Mouse (Mus musculus) CH12F3 (cell line): ENCODE data around the gene Zfp365.

Experiments used
- in situ Hi-C: fragments of 300-500 bp; cut with MboI; formaldehyde crosslinking; loops from 2 replicates; pipeline ENCODE4 v1.14.3; 2020; ENCODE audit warnings: low sequenced_read_pairs

Zfp365 gene

DNA sequence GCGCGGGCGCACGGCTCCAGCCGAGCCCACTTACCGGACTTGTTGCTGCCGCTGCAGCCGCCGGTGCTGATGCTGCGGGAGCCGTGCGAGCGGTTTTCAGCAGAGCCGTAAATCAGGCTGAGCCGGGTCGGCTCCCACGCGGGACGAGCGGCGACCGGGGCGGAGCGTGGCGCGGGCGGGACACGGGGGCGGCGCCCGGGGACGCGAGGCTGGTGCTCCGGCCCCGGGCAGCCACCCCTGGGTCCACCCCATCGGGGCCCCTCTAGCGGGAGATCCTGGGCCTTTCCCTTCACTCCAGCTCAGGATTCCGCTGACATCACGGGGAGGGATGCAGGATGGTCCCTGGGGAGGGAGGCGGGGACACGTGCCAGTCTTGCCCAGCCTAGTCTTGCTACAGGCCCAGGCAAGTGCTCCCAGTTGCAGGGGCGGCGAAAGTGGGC lies at the start of gene Zfp365:
Zfp365 (minus strand) TSS at position 326 of the 440 bp plus-strand sequence.
- in situ Hi-C loops: no loop called here

DNA sequence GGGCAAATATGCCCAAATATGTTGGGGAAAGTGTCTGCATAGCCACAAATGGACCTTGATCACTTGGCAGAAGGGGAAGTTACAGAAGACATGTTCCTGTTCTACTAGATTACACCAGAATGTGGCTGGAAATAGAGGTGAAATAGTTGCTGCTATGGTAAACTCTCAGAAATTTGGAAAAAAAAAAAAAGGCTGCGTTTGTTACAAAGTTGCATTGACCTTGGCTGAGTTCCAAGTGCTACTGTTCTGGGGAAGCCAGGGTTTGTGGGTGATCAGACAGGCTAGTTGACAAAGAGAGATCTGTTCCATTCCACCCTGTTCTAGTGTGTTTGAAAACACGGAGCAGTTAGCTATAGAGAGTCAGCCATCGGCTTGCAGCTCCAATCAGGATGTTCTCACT lies 47.5 kb upstream of the Zfp365 start:
- in situ Hi-C loops: no loop called here

DNA sequence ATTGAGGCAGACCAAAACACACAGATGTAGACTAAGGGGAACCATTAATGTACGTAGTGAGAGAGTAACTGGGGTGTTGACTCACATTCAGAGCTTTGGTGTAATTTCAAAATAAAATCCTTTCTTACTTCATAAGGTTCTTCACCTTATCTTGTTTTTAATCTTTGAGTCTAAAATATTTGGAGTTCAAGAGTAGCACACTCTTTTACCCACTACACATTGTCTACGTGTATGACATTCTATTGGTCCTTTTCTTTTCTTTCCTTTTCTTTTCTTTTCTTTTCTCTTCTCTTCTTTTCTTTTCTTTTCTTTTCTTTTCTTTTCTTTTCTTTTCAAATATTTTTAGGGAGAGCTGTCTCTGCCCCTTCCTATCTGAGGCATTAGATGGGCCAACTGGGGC lies 43.5 kb upstream of the Zfp365 start:
- in situ Hi-C loops: no loop called here

DNA sequence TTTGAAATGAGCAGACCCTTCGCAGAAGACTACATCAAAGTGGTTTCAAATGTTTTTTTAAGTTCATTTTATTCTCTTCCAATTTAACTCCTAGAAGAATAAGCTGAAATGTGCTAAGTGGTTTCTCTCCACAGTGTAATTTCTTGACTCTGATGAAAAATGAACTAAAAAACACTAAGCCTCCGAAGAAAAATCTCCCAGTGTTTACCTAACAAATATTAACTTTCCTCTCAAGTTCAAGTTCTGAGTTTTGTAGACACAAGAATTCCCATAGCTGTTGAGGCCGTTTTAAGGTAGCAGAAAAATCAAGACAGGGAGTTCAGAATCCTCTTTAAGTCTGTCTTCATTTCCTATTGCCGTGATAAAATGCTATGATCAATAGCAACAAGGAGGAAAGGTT lies 39.2 kb upstream of the Zfp365 start:
- in situ Hi-C loops: no loop called here

DNA sequence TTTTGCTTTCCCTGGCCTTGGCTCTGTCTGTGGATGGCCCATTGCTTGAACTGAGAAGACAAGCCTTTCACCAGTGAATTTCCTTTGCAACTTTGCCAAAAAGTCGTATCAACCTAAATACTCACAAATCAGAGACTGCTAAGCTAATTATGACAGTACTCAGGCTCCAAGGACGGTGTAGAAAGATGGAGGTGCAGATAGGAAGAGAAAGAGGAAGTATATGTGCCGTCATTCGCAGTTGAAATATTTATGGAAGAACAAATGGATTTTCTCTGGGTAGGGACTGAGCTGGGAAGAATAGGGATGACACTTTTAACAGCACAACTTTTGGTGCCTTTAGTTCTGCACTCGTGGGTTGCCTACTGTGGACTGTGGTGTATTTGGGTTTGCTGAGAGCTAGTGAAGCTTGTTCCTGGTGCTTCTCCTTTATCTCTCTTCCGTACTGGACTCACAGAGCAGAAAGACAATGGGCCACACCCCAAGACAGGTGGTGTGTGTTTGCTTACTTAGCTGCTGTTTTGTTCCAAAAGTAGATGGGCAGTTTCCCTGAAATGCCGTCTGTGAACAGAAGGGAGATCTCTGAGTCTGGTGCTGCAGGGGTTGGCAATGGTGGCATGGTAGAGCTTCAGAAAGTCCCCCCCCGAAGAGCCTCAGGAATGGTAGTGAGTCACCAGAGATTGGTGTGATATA lies 37.7 kb upstream of the Zfp365 start:
- in situ Hi-C loops: no loop called here

DNA sequence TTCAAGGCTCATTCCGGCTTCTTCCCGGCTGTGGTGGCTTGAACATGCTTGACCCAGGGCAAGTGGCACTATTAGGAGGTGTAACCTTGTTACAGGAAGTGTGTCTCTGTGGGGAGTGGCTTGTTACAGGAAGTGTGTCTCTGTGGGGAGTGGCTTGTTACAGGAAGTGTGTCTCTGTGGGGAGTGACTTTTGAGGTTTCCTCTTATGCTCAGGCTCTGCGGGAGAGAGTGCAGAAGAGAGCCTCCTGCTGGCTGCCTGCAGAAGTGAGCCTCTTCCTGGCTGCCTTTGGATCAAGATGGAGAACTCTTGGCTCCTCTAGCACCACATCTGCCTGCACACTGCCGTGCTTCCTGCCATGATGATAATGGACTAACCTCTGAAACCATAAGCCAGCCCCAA lies 31.1 kb upstream of the Zfp365 start:
- in situ Hi-C loops: no loop called here

DNA sequence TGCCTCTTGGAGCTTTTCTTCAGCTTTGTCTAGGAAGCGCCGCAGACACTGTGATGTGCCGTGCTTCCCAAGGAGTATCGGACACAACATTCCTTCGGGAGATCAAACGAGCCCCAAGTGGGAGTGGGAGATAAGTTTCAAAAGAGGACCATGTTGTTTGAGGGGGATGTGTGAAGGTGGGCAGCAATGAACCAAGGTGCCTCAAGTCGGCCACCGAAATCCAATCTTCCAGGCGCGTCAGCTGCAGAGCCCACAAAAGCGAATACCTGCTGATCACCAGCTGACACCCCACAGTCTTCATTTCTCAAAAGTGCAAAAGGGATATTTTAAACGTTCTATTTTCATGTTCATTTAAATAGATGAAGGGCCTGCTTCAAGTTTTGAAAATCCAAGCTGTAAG lies 27.1 kb upstream of the Zfp365 start:
- in situ Hi-C loops: no loop called here

DNA sequence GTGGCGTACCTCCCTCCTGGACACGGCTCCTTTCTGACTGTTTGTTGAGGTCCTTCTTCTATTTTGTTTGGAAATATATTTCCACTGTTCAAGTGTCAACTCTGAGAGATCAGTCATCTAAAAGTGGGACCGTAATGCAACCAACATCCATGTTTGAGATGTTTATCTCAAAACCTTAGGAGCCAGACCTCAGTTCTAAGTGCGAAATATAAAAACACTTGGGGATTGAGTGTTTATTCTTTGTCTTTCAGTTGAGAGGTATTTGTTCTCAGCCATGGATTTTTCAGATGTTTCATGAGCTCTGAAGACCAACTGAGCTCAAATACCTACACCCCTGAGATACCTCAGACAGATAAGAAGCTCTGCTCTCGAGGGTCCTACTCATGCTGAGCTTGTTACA lies 25.3 kb upstream of the Zfp365 start:
- in situ Hi-C loops: no loop called here

DNA sequence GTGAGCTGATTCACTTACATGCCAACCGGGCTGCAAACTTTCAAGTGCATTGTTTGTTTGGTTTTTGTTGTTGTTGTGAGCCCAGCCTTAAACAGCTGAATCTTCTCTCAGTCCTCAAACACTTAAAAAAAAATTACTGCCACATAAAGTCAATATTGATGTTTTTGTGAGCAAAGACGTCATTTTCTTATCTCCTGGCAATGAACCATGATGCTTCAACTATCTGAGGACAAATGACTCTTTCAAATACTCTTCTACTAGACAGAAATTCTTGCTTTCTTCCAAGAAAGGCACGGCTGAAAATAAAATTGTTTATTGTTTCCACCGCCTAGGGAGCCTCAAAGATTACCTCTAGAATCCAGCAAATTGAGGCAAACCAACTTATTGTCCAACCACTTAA lies 24.5 kb upstream of the Zfp365 start:
- in situ Hi-C loops: no loop called here

DNA sequence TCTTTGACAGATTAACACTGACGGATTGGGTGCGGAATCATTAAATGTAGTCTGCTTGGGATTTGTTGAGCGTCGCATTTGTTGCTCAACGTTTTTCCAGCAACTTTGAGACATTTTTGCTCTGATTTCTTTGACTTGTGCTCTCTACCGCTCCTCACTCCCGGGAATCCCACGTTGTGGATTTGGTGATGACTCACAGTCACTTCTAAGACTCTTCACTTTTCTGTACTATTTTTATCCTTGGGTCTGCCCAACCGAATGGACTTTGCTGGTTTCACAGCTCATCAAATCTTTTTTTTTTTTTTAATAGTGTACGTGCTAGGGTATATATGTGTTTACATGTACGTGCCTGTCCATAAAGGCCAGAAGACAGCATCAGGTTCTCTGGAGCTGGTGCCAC lies 20.3 kb upstream of the Zfp365 start:
- in situ Hi-C loops: no loop called here

DNA sequence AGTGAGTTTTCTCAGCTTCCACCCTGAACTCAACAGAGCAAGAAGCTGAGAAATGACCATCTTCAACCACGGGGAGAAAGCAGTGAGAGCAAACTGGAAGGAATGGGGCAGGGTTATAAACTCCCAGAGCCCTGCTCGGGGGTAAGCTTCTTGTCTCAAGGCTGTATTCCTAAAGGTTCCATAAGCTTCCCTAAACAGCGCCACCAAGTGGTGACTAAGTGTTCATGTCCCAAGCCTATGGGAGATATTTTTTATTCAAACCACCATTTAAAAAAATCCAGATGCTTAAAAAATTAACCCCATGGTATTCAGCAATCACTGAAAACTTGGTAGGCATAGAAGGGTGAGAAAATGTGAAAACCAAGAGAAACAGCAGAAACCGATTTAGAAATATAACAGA lies 18.9 kb upstream of the Zfp365 start:
- in situ Hi-C loops: no loop called here

DNA sequence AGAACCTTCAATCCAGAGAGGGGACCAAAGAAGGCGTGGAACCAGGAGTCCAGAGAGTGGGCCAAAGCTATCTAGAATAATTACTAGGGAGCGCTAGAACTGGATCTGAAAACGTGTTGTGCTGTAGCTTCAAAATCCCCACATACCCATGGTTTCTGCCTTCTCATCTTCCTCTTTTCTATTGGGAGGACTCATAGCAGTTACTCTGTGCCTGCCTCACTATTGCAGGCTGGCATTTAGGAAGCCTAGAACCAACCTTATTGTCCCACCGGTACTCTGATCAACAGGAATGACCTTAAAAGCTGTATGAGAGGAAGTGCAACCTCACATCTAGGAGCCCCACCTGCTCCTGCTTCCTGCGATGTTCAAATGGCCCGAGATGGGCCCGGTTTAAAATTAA lies 16.1 kb upstream of the Zfp365 start:
- in situ Hi-C loops: no loop called here

DNA sequence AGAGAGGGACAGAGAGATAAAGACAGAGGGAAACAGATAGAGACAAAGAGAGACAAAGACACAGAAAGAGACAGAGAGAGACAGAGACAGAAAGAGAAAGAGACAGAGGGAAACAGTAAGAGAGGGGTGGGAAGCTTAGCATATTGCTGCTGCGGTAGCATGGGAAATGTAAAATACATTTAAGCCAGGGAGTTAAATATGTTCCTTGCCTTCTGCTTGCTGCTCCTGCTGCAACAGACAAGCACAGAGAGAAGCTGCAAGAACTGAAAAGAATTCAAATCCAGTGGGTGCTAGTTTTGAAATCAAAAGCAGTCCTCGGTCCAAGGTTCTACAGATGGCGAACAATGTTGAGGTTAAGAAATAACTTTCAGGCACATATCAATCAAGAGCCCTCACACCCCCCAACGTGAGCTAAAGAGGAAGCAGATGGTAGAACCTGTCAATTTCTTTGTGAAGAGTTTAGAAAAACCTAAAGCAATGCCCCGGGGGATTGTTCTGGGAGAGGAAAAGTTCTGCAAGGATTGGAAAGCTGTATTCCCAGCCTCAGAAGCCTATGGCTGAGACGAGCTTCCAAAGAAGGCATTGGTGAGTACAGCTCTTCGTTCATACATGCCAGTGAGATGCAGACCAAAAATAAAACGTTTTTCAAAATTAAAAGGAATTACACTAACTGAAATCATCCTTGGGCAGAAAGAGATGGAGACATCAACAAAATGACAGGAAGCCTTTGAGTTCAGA lies 15.4 kb upstream of the Zfp365 start:
- in situ Hi-C loops: no loop called here

DNA sequence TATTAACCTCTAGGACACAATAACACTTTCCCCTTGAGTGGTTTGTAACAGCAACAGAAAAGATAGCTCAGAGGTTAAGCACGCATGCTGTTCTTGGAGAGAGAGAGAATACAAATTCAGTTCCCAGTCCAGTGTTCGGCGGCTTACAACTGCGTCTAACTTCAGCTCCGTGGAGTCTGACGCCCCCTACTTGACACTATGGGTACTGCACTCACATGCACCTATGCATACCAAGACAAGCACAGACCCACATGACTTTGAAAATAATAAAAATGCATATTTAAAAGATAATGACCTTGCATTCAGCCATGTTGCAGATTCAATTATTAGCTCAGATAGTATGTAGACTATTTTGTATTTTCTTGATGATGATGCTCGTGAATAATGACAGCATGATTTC lies 11.6 kb upstream of the Zfp365 start:
- in situ Hi-C loops: no loop called here

DNA sequence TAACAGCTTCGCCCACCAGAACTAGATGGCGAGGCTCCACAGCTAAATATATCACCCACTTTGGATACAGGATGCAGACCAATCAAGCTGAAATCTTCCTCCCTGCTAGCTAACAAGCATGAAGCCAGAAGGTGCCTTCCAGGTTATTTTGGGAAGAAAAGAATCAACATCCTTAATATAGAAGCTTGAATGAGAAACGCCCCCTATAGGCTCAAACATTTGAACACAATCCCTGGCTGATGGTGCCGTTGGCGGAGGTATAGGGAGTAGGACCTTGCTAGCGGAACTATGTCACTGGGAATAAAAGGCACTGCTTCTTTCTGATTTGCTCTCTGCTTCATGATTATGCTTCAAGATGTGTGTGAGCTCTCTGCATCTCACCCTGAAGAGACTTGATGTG lies 9.3 kb upstream of the Zfp365 start:
- in situ Hi-C loops: no loop called here

DNA sequence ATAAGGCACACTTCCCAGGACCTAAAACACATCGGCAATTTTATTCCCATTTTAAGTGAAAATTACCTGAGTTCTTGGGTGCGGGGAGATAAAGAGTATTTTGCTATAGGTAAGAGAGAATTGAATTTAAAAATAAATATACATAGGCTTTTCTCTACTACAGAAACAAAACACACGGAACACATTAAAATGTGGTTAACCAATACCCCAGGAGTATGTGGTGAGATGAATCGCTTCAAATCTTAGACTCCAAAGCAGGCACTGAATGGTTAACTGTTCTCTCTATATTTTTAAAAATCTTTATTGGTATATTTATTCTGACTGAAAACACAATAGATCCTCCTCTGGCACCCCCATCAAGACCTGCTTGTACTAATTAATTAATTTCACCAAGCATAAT lies 7.2 kb upstream of the Zfp365 start:
- in situ Hi-C loops: no loop called here

DNA sequence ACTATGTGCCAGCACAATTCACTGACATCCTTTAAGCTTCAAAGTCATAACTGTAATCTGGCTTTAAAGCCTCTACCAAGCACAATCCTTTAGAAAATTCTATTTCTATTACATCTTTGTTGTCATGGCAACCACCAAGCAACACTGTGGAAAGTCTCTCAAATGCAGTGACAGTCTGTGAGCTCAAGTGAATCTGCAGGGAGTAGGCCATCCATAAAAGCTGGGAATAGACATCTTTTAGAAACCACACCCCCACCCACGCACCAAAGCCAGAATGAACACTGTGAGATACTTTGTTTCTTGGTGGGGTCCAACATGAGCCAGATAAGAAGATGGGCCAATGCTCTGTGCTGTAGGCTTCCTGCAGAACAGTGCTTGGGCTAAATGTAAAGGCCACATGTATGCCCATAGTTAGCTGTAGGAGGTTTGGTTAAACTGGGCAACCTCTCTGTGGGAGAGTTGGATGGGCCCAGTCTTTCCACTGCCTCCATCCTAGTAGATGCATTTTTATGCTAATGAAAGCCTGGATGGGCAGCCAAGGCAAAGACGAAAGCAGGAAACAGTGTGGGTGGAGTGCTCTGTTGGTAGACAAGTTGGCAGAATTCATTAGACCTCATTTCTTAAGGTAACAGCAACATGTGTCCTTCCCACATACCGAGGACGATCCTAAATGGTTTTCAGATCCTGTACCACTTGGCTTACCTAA lies 5.9 kb upstream of the Zfp365 start:
- in situ Hi-C loops: no loop called here

DNA sequence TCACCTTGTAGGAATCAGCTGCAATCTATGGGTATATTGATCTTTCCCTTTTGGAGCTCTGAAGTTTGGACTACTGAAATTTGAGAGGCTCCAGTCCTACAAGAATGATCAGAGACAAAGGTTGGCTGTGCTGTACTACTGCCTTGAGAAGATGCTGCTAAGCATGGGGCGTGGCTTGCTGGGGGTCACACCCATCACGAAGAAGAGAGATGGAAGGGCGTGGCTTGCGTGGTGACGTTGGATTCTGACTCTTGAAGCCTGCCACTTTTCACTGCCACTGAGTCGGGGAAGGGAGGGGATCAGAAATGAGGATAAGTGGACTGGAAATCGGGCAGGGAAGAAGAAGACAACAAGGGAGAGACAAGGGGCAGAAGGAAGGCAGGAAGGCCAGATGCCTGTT lies 4.9 kb upstream of the Zfp365 start:
- in situ Hi-C loops: no loop called here

DNA sequence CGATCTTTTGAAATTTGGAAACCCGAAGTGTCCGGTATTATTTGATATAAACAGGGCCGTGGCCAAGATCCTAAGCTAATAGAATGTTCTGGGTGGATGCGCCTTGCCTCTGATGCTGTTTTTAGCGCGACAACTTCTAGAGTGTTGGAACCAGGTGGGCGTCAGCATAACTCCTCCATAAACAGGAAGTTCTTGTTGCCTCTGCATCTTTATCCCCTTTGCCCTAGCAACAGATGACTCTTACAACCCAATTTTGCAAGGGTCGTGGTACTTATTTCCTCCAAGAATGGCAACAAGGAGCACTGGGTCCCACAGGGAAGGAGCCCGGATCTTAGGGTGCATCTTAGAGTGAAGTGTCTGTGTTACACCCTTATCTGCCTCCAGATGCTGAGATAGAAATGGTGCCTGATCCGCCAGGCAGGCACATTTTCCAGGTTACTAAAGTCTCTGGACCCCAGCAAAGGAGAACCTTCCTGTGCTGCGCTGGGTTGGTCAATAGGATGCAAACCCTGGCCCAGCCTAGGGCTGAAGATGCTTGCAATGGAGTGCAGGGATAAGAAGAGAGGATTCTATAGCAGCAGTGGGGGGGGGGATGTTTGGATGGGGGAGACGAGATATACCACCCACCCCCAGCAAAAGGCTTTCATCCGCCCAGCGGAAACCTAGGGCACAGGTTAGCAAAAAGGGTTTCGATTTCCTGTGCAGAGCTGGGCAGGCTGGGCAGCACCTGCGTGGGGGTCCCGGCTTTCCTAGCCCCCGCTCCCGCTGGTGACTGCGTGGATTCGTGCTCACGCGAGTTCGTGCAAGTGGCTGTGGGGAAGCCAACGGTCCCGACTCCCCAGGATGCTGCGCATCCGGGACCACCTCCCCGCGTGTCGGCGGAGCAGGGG lies 770 bp downstream of the Zfp365 start:
- in situ Hi-C loops: no loop called here

DNA sequence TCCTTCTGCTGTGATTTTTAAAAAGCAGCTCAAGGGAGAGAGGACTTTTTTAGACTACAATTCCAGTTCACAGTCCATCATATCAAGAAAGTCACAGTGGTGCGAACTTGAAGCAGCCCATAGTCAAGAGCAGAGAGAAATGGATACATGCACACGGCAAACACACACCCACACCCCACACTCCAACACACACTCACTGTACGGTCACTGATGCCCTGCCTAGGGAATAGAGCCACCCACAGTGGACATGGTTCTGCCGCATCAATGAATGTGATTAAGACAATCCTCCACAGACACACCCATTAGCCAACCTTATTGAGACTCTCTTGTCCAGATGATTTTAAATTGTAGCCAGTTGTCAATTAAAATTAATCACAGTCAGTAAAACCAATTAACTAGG lies 4.5 kb downstream of the Zfp365 start:
- in situ Hi-C loops: no loop called here

DNA sequence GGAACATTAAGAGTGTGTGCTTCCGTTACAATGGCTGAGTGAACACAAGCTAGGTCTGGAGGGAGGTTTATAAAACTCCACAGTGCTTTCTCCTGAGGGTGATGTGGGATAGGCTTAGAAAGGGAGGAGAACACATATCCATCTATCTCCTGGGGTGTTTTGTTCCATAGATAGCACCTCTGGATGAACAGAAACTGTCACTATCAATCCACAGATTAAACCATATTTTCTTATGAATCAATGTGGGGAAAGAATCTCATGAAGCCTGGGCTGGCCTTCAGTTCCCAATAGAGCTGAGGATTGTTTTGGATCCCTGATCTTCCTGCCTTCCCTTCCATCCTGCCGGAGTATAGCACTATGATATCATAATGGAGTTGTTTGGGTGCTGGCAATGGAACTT lies 5.5 kb downstream of the Zfp365 start:
- in situ Hi-C loops: no loop called here
